Mouse (Mus musculus): ENCODE measurements around the gene Epo.
A peak's percentile ranks its signal among the peaks of the same experiment; 100 is the strongest.

Gene Epo

GRCm38 (mm10) chr5:137514811-137515210 is 18.2 kb downstream of the Epo start:
- DNase-seq = no peak

- no peak for DNase-seq
Observed at GRCm38 (mm10) chr5:137513951-137514721, 18.9 kb downstream of the Epo start.

- peak in 1 of 2 experiments; percentile 44 for DNase-seq
Observed at GRCm38 (mm10) chr5:137512847-137513794, 19.9 kb downstream of the Epo start.

- DNase-seq = no peak
Observed at GRCm38 (mm10) chr5:137511706-137512105, 21.3 kb downstream of the Epo start.

DNA sequence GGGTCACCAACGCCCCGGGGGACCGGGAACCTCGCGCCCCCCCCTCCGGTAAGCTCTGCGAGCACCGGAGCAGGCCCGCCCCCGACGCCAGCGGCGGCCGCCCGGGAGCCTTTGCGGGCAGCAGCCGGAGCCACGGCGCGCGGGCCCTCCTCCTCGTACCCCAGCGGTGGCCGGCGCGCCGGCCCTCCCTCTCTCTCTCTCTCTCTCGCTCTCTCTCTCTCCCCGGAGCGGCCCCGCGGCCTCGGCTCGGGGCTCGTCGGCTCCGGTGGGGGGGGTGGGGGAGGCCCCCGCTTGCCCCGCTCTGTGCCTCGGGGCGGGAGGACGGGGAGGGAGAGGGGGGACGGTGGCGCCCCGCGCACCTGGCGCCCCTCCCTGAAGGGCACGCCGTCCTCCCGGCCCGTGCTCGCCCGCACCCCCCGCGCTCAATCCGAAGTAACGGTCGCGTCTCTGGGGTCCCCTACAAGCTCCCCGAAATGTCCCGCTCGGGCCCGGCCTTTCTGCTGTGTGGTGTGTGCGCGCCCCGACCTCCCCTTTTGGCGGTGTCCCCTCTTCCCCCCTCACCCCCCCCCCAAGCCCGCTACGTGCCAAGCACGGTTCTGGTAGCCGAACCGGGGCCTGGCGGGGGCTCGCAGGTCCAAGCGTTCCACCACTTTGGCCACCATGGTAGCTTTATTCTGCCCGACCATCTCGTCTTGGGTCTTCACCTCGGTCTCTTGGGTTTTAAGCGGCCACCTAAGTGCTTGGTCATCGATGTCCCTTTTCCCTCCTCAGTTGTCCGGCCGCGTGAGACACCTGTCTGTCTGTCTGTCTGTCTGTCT is 22.3 kb downstream of the Epo start:
- no peak for DNase-seq

GRCm38 (mm10) chr5:137510014-137510501 is 23.0 kb downstream of the Epo start:
- peak; percentile 76 to 82 for DNase-seq

GRCm38 (mm10) chr5:137504041-137504440 is 29.0 kb downstream of the Epo start:
- no peak for DNase-seq

- DNase-seq = peak in 1 of 2 experiments; percentile 74
Observed at GRCm38 (mm10) chr5:137502667-137503110, 30.4 kb downstream of the Epo start.

- DNase-seq = peak; percentile 100
Observed at GRCm38 (mm10) chr5:137501709-137502666, 31.1 kb downstream of the Epo start, which contains the start of gene Pop7. Gene Pop7, minus strand, starts transcription at chr5:137502518.

DNA sequence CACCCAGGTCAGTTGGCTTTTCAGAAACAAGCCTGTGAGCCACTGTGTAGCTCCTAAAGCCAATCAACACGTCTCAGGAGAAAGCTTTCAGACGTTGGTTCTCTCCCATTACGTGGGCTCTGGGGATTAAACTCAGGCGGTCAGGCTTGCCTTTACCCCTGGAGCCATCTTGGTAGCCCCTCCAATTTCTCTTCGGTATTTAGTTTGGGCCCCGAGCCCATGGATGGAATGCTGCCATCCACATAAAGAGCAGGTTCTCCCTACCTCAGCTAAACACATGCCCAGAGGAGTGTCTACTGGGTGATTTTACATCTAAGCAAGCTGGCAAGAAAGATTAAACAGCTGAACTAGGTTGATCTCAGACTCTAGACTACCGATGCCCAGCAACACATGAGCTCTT is 32.9 kb downstream of the Epo start:
- no peak for DNase-seq

DNA sequence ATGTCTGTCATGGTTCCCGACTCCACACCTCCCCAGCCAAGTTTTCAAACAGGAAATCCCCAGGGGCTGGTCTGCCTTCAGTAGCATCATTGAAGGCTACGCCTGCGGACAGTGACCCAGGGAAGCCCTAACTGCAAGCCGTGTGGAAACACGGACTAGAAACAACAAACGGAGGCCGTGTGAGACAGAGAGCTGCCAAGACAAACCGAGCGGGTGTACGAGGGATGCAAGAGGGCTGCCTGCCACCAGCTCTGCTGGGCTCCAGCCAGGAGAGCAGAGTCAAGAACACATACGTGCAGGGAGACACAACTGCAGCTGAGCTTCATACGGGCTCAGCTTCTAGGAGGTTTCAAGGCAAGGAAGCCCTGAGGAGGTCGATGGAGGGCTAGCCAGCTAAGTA is 39.2 kb downstream of the Epo start:
- no peak for DNase-seq

DNA sequence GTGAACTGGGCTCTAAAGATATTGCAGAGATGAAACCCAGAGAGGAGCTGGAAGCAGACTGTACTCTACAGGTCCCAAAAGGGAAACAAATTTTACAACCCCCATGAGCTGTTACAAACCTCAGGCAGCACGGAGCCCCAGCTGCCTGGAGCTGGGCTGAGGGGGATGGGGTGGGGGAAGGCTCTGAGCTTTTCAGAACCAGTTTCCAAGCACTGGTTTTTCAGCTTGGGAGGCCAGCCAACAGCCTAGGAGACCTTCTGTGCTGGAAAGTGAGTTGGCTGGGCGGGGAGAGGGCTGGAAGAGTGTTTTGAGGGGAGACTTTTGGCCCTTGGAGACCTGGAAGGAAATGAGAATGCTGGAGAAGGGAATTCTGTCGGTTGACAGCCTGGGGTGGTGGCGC is 41.5 kb downstream of the Epo start:
- no peak for DNase-seq

DNA sequence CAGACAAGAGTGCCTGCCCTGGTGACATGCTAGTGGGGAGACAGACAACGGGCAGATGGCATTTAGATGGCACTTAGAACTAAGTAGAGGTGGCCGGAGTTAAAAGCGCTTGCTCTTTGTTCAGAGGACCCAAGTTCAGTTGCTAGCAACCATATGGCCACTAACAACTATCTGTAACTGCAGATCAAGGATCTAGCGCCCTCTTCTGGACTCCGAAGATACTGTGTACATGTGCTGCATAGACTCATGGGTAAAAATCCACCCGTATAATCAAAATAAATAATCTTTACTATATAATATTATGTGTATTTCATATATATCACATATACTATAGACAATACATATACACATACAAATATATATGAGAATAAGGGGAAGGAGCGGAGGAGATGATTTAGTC is 45.4 kb downstream of the Epo start:
- DNase-seq = no peak

GRCm38 (mm10) chr5:137485851-137486155 is 47.2 kb downstream of the Epo start:
- DNase-seq = no peak

DNA sequence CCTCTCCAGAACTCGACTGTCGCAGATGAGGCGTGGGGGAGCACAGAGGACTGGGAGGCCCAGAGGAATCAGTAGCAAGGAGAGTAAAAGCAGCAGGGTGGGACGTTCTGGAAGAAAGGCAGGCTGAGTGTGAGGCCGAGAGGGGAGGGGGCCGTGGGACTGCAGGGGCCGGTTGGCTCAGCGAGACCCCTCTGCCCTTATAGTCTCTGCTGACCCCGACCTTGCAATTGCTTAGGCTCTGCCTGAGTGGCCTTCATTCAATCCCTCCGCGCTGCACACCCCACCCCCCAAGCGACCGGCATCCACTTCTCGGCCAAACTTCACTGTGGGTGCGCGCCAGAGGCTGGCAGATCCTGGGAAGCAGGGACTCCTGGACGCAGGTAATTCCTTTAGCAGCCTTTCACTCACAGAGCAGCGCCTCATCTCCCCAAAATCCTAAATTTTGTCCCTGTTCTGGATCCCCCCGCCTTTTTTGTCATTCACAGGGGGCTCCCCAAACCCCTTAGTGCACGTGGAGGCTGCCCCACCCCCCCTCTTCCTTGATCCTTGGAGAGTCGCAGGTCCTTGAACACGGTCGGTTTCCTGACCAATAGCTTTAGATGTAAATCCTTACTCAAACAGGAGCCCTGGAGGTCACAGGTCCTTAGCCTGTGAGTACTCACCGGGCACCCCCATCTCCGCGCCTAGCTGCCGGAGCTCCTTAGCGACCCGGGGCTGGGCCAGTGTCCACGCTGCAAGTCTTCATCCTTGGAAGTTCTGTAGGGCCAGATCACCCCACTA is 47.8 kb downstream of the Epo start:
- no peak for DNase-seq

DNA sequence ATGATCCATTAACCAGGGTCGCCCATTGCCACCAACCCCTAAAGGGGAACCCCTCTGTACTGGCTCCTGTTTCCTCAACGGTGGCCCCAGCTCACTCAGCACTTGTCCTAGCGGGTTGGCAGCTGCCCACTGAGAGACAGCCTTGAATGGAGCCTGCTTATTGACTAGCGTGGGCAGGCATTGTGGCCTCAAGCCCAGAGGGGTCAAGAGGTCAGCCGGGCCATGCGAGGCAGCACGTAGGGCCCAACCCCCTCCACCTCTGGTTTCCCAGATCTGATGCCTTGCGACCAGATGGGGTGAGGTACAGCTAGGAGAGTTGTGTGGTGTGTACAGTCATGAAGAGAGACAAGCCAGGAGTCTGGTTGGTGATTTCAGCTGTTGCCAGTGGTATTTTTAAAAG is 51.1 kb downstream of the Epo start:
- no peak for DNase-seq

- DNase-seq = peak in 1 of 2 experiments; percentile 62
Observed at GRCm38 (mm10) chr5:137481138-137481537, 51.9 kb downstream of the Epo start.

GRCm38 (mm10) chr5:137476964-137477363 is 56.1 kb downstream of the Epo start, which contains the start of gene Zan:
Gene Zan, minus strand, starts transcription at chr5:137477064.
- DNase-seq = no peak

- no peak for DNase-seq
Observed at GRCm38 (mm10) chr5:137474351-137474750, 58.7 kb downstream of the Epo start.

DNA sequence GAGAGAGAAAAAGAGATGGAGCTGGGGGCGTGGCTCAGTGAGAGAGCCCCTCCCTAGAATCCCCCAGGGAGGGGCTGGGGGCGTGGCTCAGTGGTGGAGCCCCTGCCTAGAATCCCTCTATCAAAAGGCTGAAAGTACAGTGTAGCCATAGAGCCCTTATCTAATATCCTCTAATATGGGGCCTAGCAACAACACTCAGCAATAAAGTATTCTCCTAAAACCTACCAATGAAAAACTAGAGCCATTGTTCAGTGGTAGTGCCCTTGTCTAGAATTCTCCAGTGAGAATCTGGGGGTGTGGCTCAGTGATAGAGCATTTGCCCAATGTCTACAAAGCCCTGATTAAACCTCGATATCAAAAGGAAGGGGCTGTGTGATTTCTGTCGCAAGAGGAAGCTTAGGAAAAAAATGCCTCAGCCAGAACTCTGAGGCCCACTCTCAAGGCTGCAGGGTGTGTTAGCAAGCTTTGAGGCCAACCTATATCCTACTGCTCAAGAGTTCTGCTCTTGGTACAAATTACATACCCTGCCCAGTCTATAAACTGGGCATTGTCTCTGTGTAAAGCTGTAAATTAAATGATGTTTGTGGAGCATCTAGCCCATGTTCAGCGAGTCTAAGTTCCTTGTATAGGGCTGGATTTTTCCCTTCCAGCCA is 60.7 kb downstream of the Epo start:
- no peak for DNase-seq

All from spleen, adult 18-20 months (tissue).